Comparison of ENCODE assay signal across 8 mouse cellular contexts in genomic region chr9:57070800-57071545, GRCm38 (mm10). TPM values are rescaled to one million over a fixed set of nuclear protein-coding genes. Genes with fewer than 3 reads are reported as not detected.
DNase-seq lines count a peak whose midpoint lies in the region; ATAC-seq and TF ChIP-seq lines count a peak whose summit lies in the region.

No protein-coding gene starts in this region.

- no peak overlapping the region for H3K27ac ChIP-seq in left cerebral cortex, adult 2 months
- peak overlapping the region; percentile 43; the same call in 1 of the 2 replicates for H3K27ac ChIP-seq in hindbrain, postnatal 0 days

- H3K4me3 ChIP-seq in left cerebral cortex, adult 2 months, result peak overlapping the region; percentile 89
- H3K4me3 ChIP-seq in hindbrain, postnatal 0 days (ENCODE audit: low read length), result peak overlapping the region; percentile 91

- peak overlapping the region; percentile 79 for H3K4me2 ChIP-seq in hindbrain, postnatal 0 days (ENCODE audit: low read depth, low read length)

- H3K4me1 ChIP-seq in hindbrain, postnatal 0 days (ENCODE audit: insufficient read depth, low read length), result peaks cover 17% of the 10 kb centered on the region

- no peak for ATAC-seq in hindbrain, postnatal 0 days

- no peaks in the 10 kb centered on the region for H3K9me3 ChIP-seq in hindbrain, postnatal 0 days (ENCODE audit: low read length)

- no peak for DNase-seq in left cerebral cortex, adult 2 months (ENCODE audit: extremely low spot score in 1 of 2, low spot score in 2 of 2)
- no peak for DNase-seq in left cerebral cortex, postnatal 10 days (ENCODE audit: extremely low spot score in 1 of 2, low spot score in 2 of 2)
- DNase-seq in c-Kit-positive CD71-positive TER-119-positive erythroid progenitor cells, embryonic 14.5 days (ENCODE audit: low spot score), result peak; percentile 12
- DNase-seq in hindbrain, postnatal 0 days (ENCODE audit: low spot score), result no peak
- DNase-seq in naive thymus-derived CD4-positive, alpha-beta T cell, adult 2 months (ENCODE audit: low read depth), result peak; percentile 18
- no peak for DNase-seq in urinary bladder, postnatal 25 days (ENCODE audit: low spot score)
- no peak for DNase-seq in layer of hippocampus, postnatal 14 days (ENCODE audit: low spot score in 2 of 2)
- no peak for DNase-seq in gastrocnemius, adult 8-10 months (ENCODE audit: low spot score in 2 of 2)

- intact Hi-C loops in left cerebral cortex, adult 2 months (cut with DNase I), result loop anchor here (5.0 kb wide), 2 partner anchors 366 to 451 kb away; partner anchors contain the start of gene Cox5a
- intact Hi-C loops in left cerebral cortex, postnatal 10 days (cut with DNase I), result no loop called here

- WGBS in hindbrain, postnatal 0 days, result 17% methylated on average over 5 of the region's 5 CpGs

- TF ChIP-seq CTCF in left cerebral cortex, adult 2 months (IDR thresholded peaks at IDR 0.05), result no peak
- TF ChIP-seq CTCF in hindbrain, postnatal 0 days (IDR thresholded peaks at IDR 0.05; ENCODE audit: low read depth), result no peak

- no peaks in the 10 kb centered on the region for H3K27me3 ChIP-seq in hindbrain, postnatal 0 days (ENCODE audit: insufficient read depth, low read length)

- peak overlapping the region; percentile 63 for H3K9ac ChIP-seq in hindbrain, postnatal 0 days (replicated peaks; ENCODE audit: low read length)

- no peaks in the 10 kb centered on the region; the same call in 1 of the 2 replicates for H3K36me3 ChIP-seq in hindbrain, postnatal 0 days (ENCODE audit: insufficient read depth, low read length)

RNA-seq across cellular contexts. Expression of gene Sin3a, which starts 0.9 kb away (rescaled TPM):
- 10 to 100 TPM; 38.8 to 47.5 TPM for total RNA-seq in left cerebral cortex, adult 2 months (2021)
- total RNA-seq in left cerebral cortex, postnatal 10 days (2021), result 10 to 100 TPM; 29.5 to 34.8 TPM
- total RNA-seq in hindbrain, postnatal 0 days (2014; rRNA removed), result 45.7 and 51.4 TPM in 2 replicates
- polyA plus RNA-seq in hindbrain, postnatal 0 days (2015; fragmentation: Nextera tagmentation; extraction: Ambion mirVana), result 13.8 and 16.4 TPM in 2 replicates
- 10 to 100 TPM; 27.3 to 29.7 TPM for total RNA-seq in layer of hippocampus, postnatal 14 days (2021)
- 10 to 100 TPM; 18.6 to 23.0 (median 19.8) TPM for total RNA-seq in gastrocnemius, adult 8-10 months (2022)

RNA-seq across cellular contexts. Expression of gene Man2c1, which starts 59.5 kb away (rescaled TPM):
- total RNA-seq in left cerebral cortex, adult 2 months (2021), result 100 to 1,000 TPM; 150 to 175 TPM
- total RNA-seq in left cerebral cortex, postnatal 10 days (2021), result 100 to 1,000 TPM; 140 to 148 TPM
- total RNA-seq in hindbrain, postnatal 0 days (2014; rRNA removed), result 168 and 171 TPM in 2 replicates
- 70.8 and 75.5 TPM in 2 replicates for polyA plus RNA-seq in hindbrain, postnatal 0 days (2015; fragmentation: Nextera tagmentation; extraction: Ambion mirVana)
- total RNA-seq in layer of hippocampus, postnatal 14 days (2021), result 100 to 1,000 TPM; 117 to 132 TPM
- total RNA-seq in gastrocnemius, adult 8-10 months (2022), result 10 to 100 TPM; 22.1 to 36.3 (median 29.0) TPM

Comparison
In these comparisons a context has a peak if more than half of its experiments do, and no peak if none do; other contexts are left out.
1. DNase-seq: peak in c-Kit-positive CD71-positive TER-119-positive erythroid progenitor cells, embryonic 14.5 days (single experiment) and naive thymus-derived CD4-positive, alpha-beta T cell, adult 2 months (single experiment); none in left cerebral cortex, adult 2 months (0 of 2), left cerebral cortex, postnatal 10 days (0 of 2), hindbrain, postnatal 0 days (single experiment), urinary bladder, postnatal 25 days (single experiment), layer of hippocampus, postnatal 14 days (0 of 2) and gastrocnemius, adult 8-10 months (0 of 2).